Mouse (Mus musculus) kidney, postnatal 0 days (tissue): ENCODE results near the gene Gm10217. TPM values are rescaled to one million over a fixed set of nuclear protein-coding genes. Genes with fewer than 3 reads are reported as not detected.

Experiments used
- ATAC-seq: fragments of 200-750 bp; cut with Nextera tagmentation; replicated peaks from 2 replicates; pipeline ENCODE4 v1.8.0; 2017; ENCODE audit warnings: low read depth, moderate number of reproducible peaks, moderate TSS enrichment, moderate library complexity; ENCODE audit not compliant: low FRiP score
- DNase-seq: peaks from one replicate; pipeline ENCODE4 v3.0.0-alpha.2; 2016; ENCODE audit warnings: low spot score
- H3K27ac ChIP-seq: fragments of 300-500 bp; sonication (generic); 2 replicates; pipeline ENCODE4 v1.5.1; 2014; ENCODE audit warnings: mild to moderate bottlenecking
- H3K27me3 ChIP-seq: fragments of 300-500 bp; sonication (generic); 2 replicates; pipeline ENCODE4 v1.6.1; 2014; ENCODE audit warnings: low read length, mixed read lengths; ENCODE audit not compliant: insufficient read depth
- H3K36me3 ChIP-seq: fragments of 300-500 bp; sonication (generic); 2 replicates; pipeline ENCODE4 v1.6.1; 2014; ENCODE audit warnings: low read length, mixed read lengths; ENCODE audit not compliant: insufficient read depth
- H3K4me1 ChIP-seq: fragments of 300-500 bp; sonication (generic); replicated peaks from 2 replicates; pipeline ENCODE4 v1.6.1; 2014; ENCODE audit warnings: antibody characterized with exemption, low read length, mixed read lengths; ENCODE audit not compliant: insufficient read depth
- H3K4me2 ChIP-seq: fragments of 300-500 bp; sonication (generic); 2 replicates; pipeline ENCODE4 v1.6.1; 2014; ENCODE audit warnings: mild to moderate bottlenecking, low read length, moderate library complexity, mixed read lengths
- H3K4me3 ChIP-seq: fragments of 300-500 bp; sonication (generic); replicated peaks from 2 replicates; pipeline ENCODE4 v1.5.1; 2014; ENCODE audit warnings: low read depth, low read length
- H3K9ac ChIP-seq: fragments of 300-500 bp; sonication (generic); 2 replicates; pipeline ENCODE4 v1.6.1; 2014; ENCODE audit warnings: low read depth, low read length
- H3K9me3 ChIP-seq: fragments of 300-500 bp; sonication (generic); replicated peaks from 2 replicates; pipeline ENCODE4 v1.6.1; 2016; ENCODE audit warnings: low read length, inconsistent platforms, mixed read lengths
- CTCF ChIP-seq: IDR thresholded peaks from 2 replicates; pipeline ENCODE4 v1.5.1; 2016; ENCODE audit warnings: antibody characterized with exemption, low read depth, mild to moderate bottlenecking, moderate library complexity
- WGBS: fragments of 180-500 bp; shearing (Covaris S2); extraction: QIAGEN DNeasy Blood & Tissue Kit; methylation state at CpG from one replicate; pipeline ENCODE4 v1.1.7; 2014; 5-methylcytosine and 5-hydroxymethylcytosine counted together
- polyA plus RNA-seq: library from polyadenylated mRNA; unstranded; fragments of >200 nt; fragmentation: Nextera tagmentation; extraction: Ambion mirVana; gene quantifications from 2 replicates; pipeline ENCODE4 v1.2.1, GENCODE M21; 2015

Gene Gm10217
- polyA plus RNA-seq, 1 experiment from 2014 or later: not detected

- Histone ChIP-seq H3K9ac (no peak overlapping the region), H3K4me1 (no peaks in the 10 kb centered on the region; the same call in 1 of the 2 replicates), H3K4me3 (no peak overlapping the region), H3K4me2 (no peak overlapping the region), H3K27me3 (no peaks in the 10 kb centered on the region), H3K36me3 (no peaks in the 10 kb centered on the region), H3K27ac (no peak overlapping the region), H3K9me3 (no peaks in the 10 kb centered on the region)
- 61% methylated on average over 1 of the region's 1 CpGs for WGBS
- ATAC-seq (no peak), DNase-seq (no peak)
- TF ChIP-seq CTCF: no peak
These were observed 12.2 kb downstream of the Gm10217 start for GRCm38 (mm10) chr8:9876241-9876640.

- no peaks in the 10 kb centered on the region; the same call in 1 of the 2 replicates for H3K4me1 ChIP-seq
These were observed 15.9 kb downstream of the Gm10217 start for GRCm38 (mm10) chr8:9879921-9880320.

GRCm38 (mm10) chr8:9886714-9887113 lies 22.7 kb downstream of the Gm10217 start:
- Histone ChIP-seq H3K27ac (no peak overlapping the region), H3K9ac (no peak overlapping the region), H3K4me2 (no peak overlapping the region), H3K9me3 (no peaks in the 10 kb centered on the region), H3K4me1 (no peaks in the 10 kb centered on the region), H3K27me3 (no peaks in the 10 kb centered on the region), H3K36me3 (no peaks in the 10 kb centered on the region), H3K4me3 (no peak overlapping the region)
- WGBS: 83% methylated on average over 4 of the region's 4 CpGs
- DNase-seq (no peak), ATAC-seq (no peak)
- TF ChIP-seq CTCF: no peak

More at GRCm38 (mm10) chr8:9879921-9880320, 15.9 kb downstream of the Gm10217 start:
- no peak overlapping the region for H3K9ac ChIP-seq
- no peak overlapping the region for H3K27ac ChIP-seq
- ATAC-seq: no peak
- no peak overlapping the region for H3K4me3 ChIP-seq
- TF ChIP-seq CTCF: no peak
- peak; percentile 45 for DNase-seq
- no peak overlapping the region for H3K4me2 ChIP-seq
- WGBS: 53% methylated on average over 4 of the region's 4 CpGs
- no peaks in the 10 kb centered on the region for H3K36me3 ChIP-seq
- no peaks in the 10 kb centered on the region for H3K9me3 ChIP-seq
- no peaks in the 10 kb centered on the region for H3K27me3 ChIP-seq

GRCm38 (mm10) chr8:9899199-9899598 lies 35.1 kb downstream of the Gm10217 start:
- Histone ChIP-seq H3K4me3 (no peak overlapping the region), H3K36me3 (no peaks in the 10 kb centered on the region), H3K27ac (no peak overlapping the region), H3K9ac (no peak overlapping the region), H3K4me1 (no peaks in the 10 kb centered on the region), H3K4me2 (no peak overlapping the region), H3K27me3 (no peaks in the 10 kb centered on the region), H3K9me3 (no peaks in the 10 kb centered on the region)
- DNase-seq: no peak
- no peak for ATAC-seq
- no peak for TF ChIP-seq CTCF
- WGBS: 88% methylated on average over 2 of the region's 2 CpGs

- no peak overlapping the region for H3K9ac ChIP-seq
- no peaks in the 10 kb centered on the region for H3K36me3 ChIP-seq
- no peaks in the 10 kb centered on the region for H3K4me1 ChIP-seq
- TF ChIP-seq CTCF: no peak
- no peaks in the 10 kb centered on the region for H3K9me3 ChIP-seq
- H3K4me2 ChIP-seq: no peak overlapping the region
- no peaks in the 10 kb centered on the region for H3K27me3 ChIP-seq
- ATAC-seq (no peak), DNase-seq (no peak)
- WGBS: 66% methylated on average over 3 of the region's 3 CpGs
- no peak overlapping the region for H3K27ac ChIP-seq
- no peak overlapping the region for H3K4me3 ChIP-seq
These were observed 35.6 kb downstream of the Gm10217 start for GRCm38 (mm10) chr8:9899673-9900072.

Other genes with a start within 250 kb of the Gm10217 start
- 0.13 and 0.14 TPM in 2 replicates for gene Fam155a, start 93.1 kb upstream of the Gm10217 start, polyA plus RNA-seq
- gene Lig4, start 113.4 kb downstream of the Gm10217 start, polyA plus RNA-seq: 4.1 and 5.0 TPM in 2 replicates
- 16.3 and 18.1 TPM in 2 replicates for gene Abhd13, start 113.5 kb downstream of the Gm10217 start, polyA plus RNA-seq
- gene Tnfsf13b, start 142.2 kb downstream of the Gm10217 start, polyA plus RNA-seq: 7.2 and 8.9 TPM in 2 replicates